Mouse (Mus musculus): ENCODE data around the gene Dclre1b.

Dclre1b gene

GRCm38 (mm10) chr3:103773508-103773907, 35.7 kb downstream of the Dclre1b start:
- DNase-seq (ENCODE audit: low read depth, low spot score): no peak

DNA sequence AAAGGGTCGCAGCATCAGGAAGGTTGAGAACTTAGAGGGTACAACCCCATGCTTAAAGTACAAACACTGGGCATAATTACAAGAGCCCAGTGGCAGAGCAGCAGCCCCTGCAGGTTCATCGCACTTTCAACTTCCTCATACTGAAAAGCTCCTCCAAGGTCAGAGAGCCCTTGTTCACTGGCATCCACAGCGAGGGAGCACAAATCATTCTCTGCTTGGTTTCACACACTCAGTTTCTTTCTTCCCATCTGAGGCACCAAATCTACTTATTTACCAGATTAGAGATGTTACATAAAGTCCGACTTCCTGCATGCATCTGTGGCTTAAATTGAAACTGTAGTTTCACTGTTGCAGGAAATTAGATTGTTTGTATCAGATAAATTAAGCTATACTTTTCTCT, 36.4 kb downstream of the Dclre1b start:
- no peak for DNase-seq (ENCODE audit: low read depth, low spot score)

DNA sequence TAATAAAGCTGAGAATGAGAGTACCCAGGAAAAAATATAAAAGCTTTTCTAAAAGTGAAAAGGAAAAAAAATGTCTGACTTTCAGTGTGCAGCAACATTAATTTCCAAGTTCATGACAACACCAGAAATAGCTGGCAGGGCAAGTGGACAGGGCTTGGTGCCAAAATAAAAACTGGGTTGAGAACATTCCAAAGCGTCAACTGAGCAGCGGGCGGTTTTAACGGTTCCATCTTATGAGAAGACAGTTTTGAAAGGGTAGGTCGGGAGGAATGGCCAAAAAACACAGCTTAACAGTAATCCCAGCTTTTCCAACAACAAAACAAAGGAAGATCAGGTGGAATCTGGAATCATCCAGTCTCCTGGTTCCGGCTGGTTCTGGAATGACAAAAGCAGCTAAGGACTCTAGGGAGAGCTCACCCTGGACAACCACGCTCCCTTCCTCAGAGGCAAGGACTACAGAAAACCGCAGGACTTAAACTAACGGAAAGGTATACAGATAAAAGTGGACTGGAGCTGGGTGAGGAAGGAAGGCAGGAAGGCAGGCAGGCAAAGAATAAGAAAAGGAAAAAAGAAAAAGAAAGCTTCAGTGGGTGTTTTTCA, 37.6 kb downstream of the Dclre1b start:
- DNase-seq (ENCODE audit: low read depth, low spot score): no peak

GRCm38 (mm10) chr3:103766789-103767188, 42.5 kb downstream of the Dclre1b start:
- no peak for DNase-seq (ENCODE audit: low read depth, low spot score)

DNA sequence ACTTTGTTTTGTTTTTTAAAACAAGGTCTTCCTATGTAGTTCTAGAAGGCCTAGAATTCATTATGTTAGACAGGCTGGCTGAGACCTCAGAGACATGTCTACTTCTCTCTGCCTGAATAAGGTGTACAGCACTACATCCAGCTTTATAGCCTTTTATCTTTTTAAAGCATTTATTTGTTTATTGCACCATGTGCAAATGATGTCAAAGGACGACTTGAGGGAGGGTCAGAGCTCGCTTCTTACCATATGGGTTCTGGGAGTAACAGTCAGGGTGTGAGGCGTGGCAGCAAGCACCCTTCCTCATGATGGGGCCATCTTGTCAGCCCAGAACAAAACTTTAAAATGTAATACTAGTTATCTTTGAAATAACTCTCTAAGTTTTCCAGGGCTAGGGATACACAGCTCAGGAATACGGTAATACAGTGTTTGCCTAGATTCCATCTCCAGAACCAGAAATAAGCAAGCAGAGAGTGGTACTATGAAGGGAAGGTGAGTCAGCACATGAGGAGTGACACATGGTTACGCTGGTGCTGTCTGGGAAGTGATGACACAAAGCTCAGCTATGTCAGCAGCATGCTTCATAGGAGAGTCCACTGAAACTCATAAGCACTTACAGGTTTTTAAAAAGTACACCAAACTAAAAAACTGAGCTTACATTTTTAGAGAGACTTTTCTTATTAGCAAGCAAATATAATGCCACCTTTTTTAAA, 49.8 kb downstream of the Dclre1b start:
- DNase-seq (ENCODE audit: low read depth, low spot score): no peak

GRCm38 (mm10) chr3:103758456-103758855, 50.8 kb downstream of the Dclre1b start:
- DNase-seq (ENCODE audit: low read depth, low spot score): no peak

DNA sequence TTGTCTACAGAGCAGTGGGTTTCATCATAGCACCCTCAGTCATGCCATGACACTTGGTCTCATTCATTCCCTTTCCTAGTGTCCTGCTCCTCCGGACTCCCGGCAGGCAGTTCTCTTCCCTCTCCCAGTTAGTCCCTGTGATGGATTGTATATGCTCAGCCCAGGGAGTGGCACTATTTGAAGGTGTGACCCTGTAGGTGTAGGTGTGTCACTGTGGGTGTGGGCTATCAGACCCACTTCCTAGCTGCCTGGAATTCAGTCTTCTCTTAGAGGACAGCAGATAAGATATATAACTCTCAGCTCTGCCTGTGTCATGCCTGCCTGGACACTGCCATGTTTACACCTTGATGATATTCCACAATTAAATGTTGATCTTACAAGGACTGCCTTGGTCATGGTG, 52.3 kb downstream of the Dclre1b start:
- no peak for DNase-seq (ENCODE audit: low read depth, low spot score)

DNA sequence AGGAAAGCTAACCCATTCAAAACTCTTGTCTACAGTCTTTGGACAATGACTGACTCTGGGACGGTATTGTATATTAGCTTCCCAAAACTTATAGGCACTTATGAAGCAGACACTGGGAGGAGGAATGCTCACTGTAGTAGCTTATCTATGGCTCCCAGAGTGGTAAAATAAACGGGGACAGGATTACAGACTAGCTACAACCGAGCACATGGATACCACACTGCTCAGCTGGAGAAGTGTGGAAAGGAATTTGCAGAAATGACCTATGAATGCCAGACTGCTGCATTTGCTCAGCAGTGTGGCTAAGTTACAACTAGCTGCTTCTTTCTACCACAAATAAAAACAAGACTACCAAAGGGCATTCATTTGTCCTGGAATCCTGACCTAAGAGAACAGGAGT, 53.9 kb downstream of the Dclre1b start:
- no peak for DNase-seq (ENCODE audit: low read depth, low spot score)

- no peak for DNase-seq (ENCODE audit: low read depth, low spot score)
These were observed 57.7 kb downstream of the Dclre1b start for GRCm38 (mm10) chr3:103751558-103751957.

Measured in retina, adult 2 months (tissue).